Mouse (Mus musculus) hindbrain, embryonic 14.5 days (tissue): Measurements from ENCODE around the gene Gm45837. TPM values are rescaled to one million over a fixed set of nuclear protein-coding genes. Genes with fewer than 3 reads are reported as not detected.

Experiments
- ATAC-seq: fragments of 200-750 bp; cut with Nextera tagmentation; 2 replicates; pipeline ENCODE4 v1.8.0; 2017; ENCODE audit warnings: moderate number of reproducible peaks, mild to moderate bottlenecking, moderate TSS enrichment, moderate library complexity; ENCODE audit not compliant: low FRiP score
- DNase-seq: peaks from one replicate; pipeline ENCODE4 v3.0.0-alpha.2; 2015; ENCODE audit warnings: low spot score
- H3K27ac ChIP-seq: fragments of 300-500 bp; sonication (generic); 2 replicates; pipeline ENCODE4 v1.5.1; 2014; ENCODE audit warnings: mild to moderate bottlenecking, moderate library complexity
- H3K27me3 ChIP-seq: fragments of 300-500 bp; sonication (generic); 2 replicates; pipeline ENCODE4 v1.6.1; 2014; ENCODE audit warnings: mild to moderate bottlenecking, low read length, mixed read lengths; ENCODE audit not compliant: control insufficient read depth, insufficient read depth
- H3K36me3 ChIP-seq: fragments of 300-500 bp; sonication (generic); replicated peaks from 2 replicates; pipeline ENCODE4 v1.6.1; 2014; ENCODE audit not compliant: control insufficient read depth, insufficient read depth
- H3K4me1 ChIP-seq: fragments of 300-500 bp; sonication (generic); replicated peaks from 2 replicates; pipeline ENCODE4 v1.6.1; 2014; ENCODE audit warnings: antibody characterized with exemption, low read length, mixed read lengths; ENCODE audit not compliant: control insufficient read depth, insufficient read depth
- H3K4me2 ChIP-seq: fragments of 300-500 bp; sonication (generic); replicated peaks from 2 replicates; pipeline ENCODE4 v1.6.1; 2014; ENCODE audit warnings: mild to moderate bottlenecking, moderate library complexity
- H3K4me3 ChIP-seq: fragments of 300-500 bp; sonication (generic); replicated peaks from 2 replicates; pipeline ENCODE4 v1.5.1; 2014; ENCODE audit warnings: mild to moderate bottlenecking, low read length
- H3K9ac ChIP-seq: fragments of 300-500 bp; sonication (generic); 2 replicates; pipeline ENCODE4 v1.6.1; 2014
- H3K9me3 ChIP-seq: fragments of 300-500 bp; sonication (generic); 2 replicates; pipeline ENCODE4 v1.6.1; 2016; ENCODE audit warnings: low read length; ENCODE audit not compliant: control insufficient read depth
- WGBS: fragments of 180-500 bp; shearing (Covaris S2); extraction: QIAGEN DNeasy Blood & Tissue Kit; methylation state at CpG from one replicate; pipeline ENCODE4 v1.1.7; 2014; 5-methylcytosine and 5-hydroxymethylcytosine counted together
- polyA plus RNA-seq: library from polyadenylated mRNA; unstranded; fragments of >200 nt; fragmentation: Nextera tagmentation; extraction: Ambion mirVana; gene quantifications from 2 replicates; pipeline ENCODE4 v1.2.1, GENCODE M21; 2014

The Gm45837 gene
- polyA plus RNA-seq, 1 experiment from 2014 or later = not detected

- no peak for DNase-seq
Observed at GRCm38 (mm10) chr7:101401510-101401909, 9.2 kb upstream of the Gm45837 start.

GRCm38 (mm10) chr7:101403831-101404230 lies 6.9 kb upstream of the Gm45837 start:
- no peaks in the 10 kb centered on the region for H3K9me3 ChIP-seq
- no peak overlapping the region for H3K4me2 ChIP-seq
- no peaks in the 10 kb centered on the region for H3K27me3 ChIP-seq
- no peak overlapping the region for H3K27ac ChIP-seq
- no peaks in the 10 kb centered on the region for H3K4me1 ChIP-seq
- no peak overlapping the region for H3K4me3 ChIP-seq
- no peak for DNase-seq
- H3K9ac ChIP-seq = no peak overlapping the region
- WGBS = 92% methylated on average over 5 of the region's 5 CpGs
- no peaks in the 10 kb centered on the region for H3K36me3 ChIP-seq
- ATAC-seq = no peak

More at GRCm38 (mm10) chr7:101401510-101401909, 9.2 kb upstream of the Gm45837 start:
- Histone ChIP-seq H3K27me3 (no peaks in the 10 kb centered on the region), H3K4me2 (no peak overlapping the region), H3K27ac (no peak overlapping the region), H3K36me3 (no peaks in the 10 kb centered on the region), H3K9ac (no peak overlapping the region), H3K9me3 (no peaks in the 10 kb centered on the region), H3K4me1 (no peaks in the 10 kb centered on the region), H3K4me3 (no peak overlapping the region)
- ATAC-seq = no peak
- WGBS = 79% methylated on average over 7 of the region's 7 CpGs

GRCm38 (mm10) chr7:101412796-101413195 lies 2.1 kb downstream of the Gm45837 start:
- Histone ChIP-seq H3K4me2 (no peak overlapping the region), H3K4me1 (peaks cover 16% of the 10 kb centered on the region), H3K27me3 (peaks cover 9% of the 10 kb centered on the region; the same call in 1 of the 2 replicates), H3K27ac (no peak overlapping the region), H3K9ac (no peak overlapping the region), H3K36me3 (no peaks in the 10 kb centered on the region), H3K4me3 (no peak overlapping the region), H3K9me3 (no peaks in the 10 kb centered on the region)
- ATAC-seq (peak; percentile 42), DNase-seq (peak; percentile 87)

GRCm38 (mm10) chr7:101414209-101414608 lies 3.5 kb downstream of the Gm45837 start:
- peaks cover 16% of the 10 kb centered on the region for H3K4me1 ChIP-seq
- 48% methylated on average over 4 of the region's 4 CpGs for WGBS
- H3K9ac ChIP-seq = no peak overlapping the region
- DNase-seq (no peak), ATAC-seq (no peak)
- no peaks in the 10 kb centered on the region for H3K9me3 ChIP-seq
- H3K36me3 ChIP-seq = no peaks in the 10 kb centered on the region
- H3K4me2 ChIP-seq = no peak overlapping the region
- H3K27ac ChIP-seq = no peak overlapping the region
- H3K4me3 ChIP-seq = no peak overlapping the region
- H3K27me3 ChIP-seq = peaks cover 18% of the 10 kb centered on the region

- ATAC-seq (peak; percentile 44), DNase-seq (no peak)
- Histone ChIP-seq H3K4me1 (peaks cover 20% of the 10 kb centered on the region), H3K4me2 (no peak overlapping the region), H3K36me3 (no peaks in the 10 kb centered on the region), H3K4me3 (no peak overlapping the region), H3K27me3 (peaks cover 20% of the 10 kb centered on the region), H3K27ac (peak overlapping the region; percentile 44; the same call in 1 of the 2 replicates), H3K9ac (peak overlapping the region; percentile 41; the same call in 1 of the 2 replicates), H3K9me3 (no peaks in the 10 kb centered on the region)
- WGBS = 34% methylated on average over 6 of the region's 7 CpGs
Observed at GRCm38 (mm10) chr7:101414661-101415511, 4.2 kb downstream of the Gm45837 start.

- H3K4me3 ChIP-seq = no peak overlapping the region
- H3K27me3 ChIP-seq = peaks cover 27% of the 10 kb centered on the region
- ATAC-seq = peak; percentile 32; the same call in 1 of the 2 replicates
- WGBS = 36% methylated on average over 8 of the region's 8 CpGs
- peaks cover 20% of the 10 kb centered on the region for H3K4me1 ChIP-seq
- peak overlapping the region; percentile 26; the same call in 1 of the 2 replicates for H3K27ac ChIP-seq
- no peaks in the 10 kb centered on the region for H3K36me3 ChIP-seq
- no peak overlapping the region for H3K9ac ChIP-seq
- H3K9me3 ChIP-seq = no peaks in the 10 kb centered on the region
- DNase-seq = no peak
- no peak overlapping the region for H3K4me2 ChIP-seq
Observed at GRCm38 (mm10) chr7:101415512-101416100, 4.9 kb downstream of the Gm45837 start.

- Histone ChIP-seq H3K4me2 (no peak overlapping the region), H3K4me3 (no peak overlapping the region), H3K36me3 (no peaks in the 10 kb centered on the region), H3K27me3 (peaks cover 27% of the 10 kb centered on the region), H3K27ac (no peak overlapping the region), H3K4me1 (peaks cover 20% of the 10 kb centered on the region), H3K9ac (no peak overlapping the region), H3K9me3 (no peaks in the 10 kb centered on the region)
- 72% methylated on average over 5 of the region's 5 CpGs for WGBS
- DNase-seq (no peak), ATAC-seq (no peak)
Observed at GRCm38 (mm10) chr7:101416391-101416790, 5.7 kb downstream of the Gm45837 start.

- ATAC-seq (no peak), DNase-seq (no peak)
- Histone ChIP-seq H3K4me1 (peaks cover 32% of the 10 kb centered on the region), H3K27me3 (peaks cover 27% of the 10 kb centered on the region), H3K36me3 (no peaks in the 10 kb centered on the region), H3K4me3 (no peak overlapping the region), H3K27ac (no peak overlapping the region), H3K4me2 (peak overlapping the region; percentile 17), H3K9ac (no peak overlapping the region), H3K9me3 (no peaks in the 10 kb centered on the region)
- 5% methylated on average over 27 of the region's 27 CpGs for WGBS
Observed at GRCm38 (mm10) chr7:101419013-101419770, 8.5 kb downstream of the Gm45837 start.

GRCm38 (mm10) chr7:101421529-101421928 lies 10.8 kb downstream of the Gm45837 start, which contains the start of gene Pde2a:
TSS of gene Pde2a (plus strand) at chr7:101421691.
- Histone ChIP-seq H3K27me3 (peaks cover 27% of the 10 kb centered on the region), H3K27ac (peak within 1 kb of the TSS; percentile 43; the same call in 1 of the 2 replicates), H3K36me3 (no peaks in the 10 kb centered on the region), H3K9ac (peak within 1 kb of the TSS; percentile 57), H3K4me1 (peaks cover 16% of the 10 kb centered on the region; the same call in 1 of the 2 replicates), H3K4me3 (peak within 1 kb of the TSS; percentile 25), H3K9me3 (no peaks in the 10 kb centered on the region), H3K4me2 (peak within 1 kb of the TSS; percentile 48)
- DNase-seq = peak; percentile 66
- WGBS = 10% methylated on average over 6 of the region's 6 CpGs
- ATAC-seq = peak; percentile 71
